Mouse (Mus musculus): ENCODE results near the gene 4930470P17Rik.
A peak's percentile ranks its signal among the peaks of the same experiment; 100 is the strongest.
"Not testable (repeated sequence)": the region's sequence is repeated elsewhere in the genome, so short reads cannot be mapped to it uniquely, and the experiment has no call there.

The 4930470P17Rik gene

GRCm38 (mm10) chr2:170601917-170602316 lies at the start of gene 4930470P17Rik:
Gene 4930470P17Rik (minus strand): TSS chr2:170602017.
- no peak for DNase-seq

- no peak for DNase-seq
Observed at GRCm38 (mm10) chr2:170651483-170651882, 49.7 kb upstream of the 4930470P17Rik start.

GRCm38 (mm10) chr2:170648542-170648941 lies 46.7 kb upstream of the 4930470P17Rik start:
- no peak for DNase-seq

GRCm38 (mm10) chr2:170646201-170646600 lies 44.4 kb upstream of the 4930470P17Rik start:
- no peak for DNase-seq

GRCm38 (mm10) chr2:170642338-170642806 lies 40.6 kb upstream of the 4930470P17Rik start:
- no peak for DNase-seq

GRCm38 (mm10) chr2:170640281-170640680 lies 38.5 kb upstream of the 4930470P17Rik start:
- no peak for DNase-seq

GRCm38 (mm10) chr2:170638746-170639145 lies 36.9 kb upstream of the 4930470P17Rik start:
- DNase-seq = no peak

- DNase-seq = no peak
Observed at GRCm38 (mm10) chr2:170632998-170633622, 31.3 kb upstream of the 4930470P17Rik start.

GRCm38 (mm10) chr2:170632386-170632785 lies 30.6 kb upstream of the 4930470P17Rik start:
- no peak for DNase-seq

- DNase-seq = no peak
Observed at GRCm38 (mm10) chr2:170631375-170631774, 29.6 kb upstream of the 4930470P17Rik start.

- DNase-seq = no peak
Observed at GRCm38 (mm10) chr2:170630553-170630952, 28.7 kb upstream of the 4930470P17Rik start.

GRCm38 (mm10) chr2:170627991-170628390 lies 26.2 kb upstream of the 4930470P17Rik start:
- DNase-seq = not testable (repeated sequence)

- DNase-seq = not testable (repeated sequence)
Observed at GRCm38 (mm10) chr2:170624201-170624880, 22.5 kb upstream of the 4930470P17Rik start.

- no peak for DNase-seq
Observed at GRCm38 (mm10) chr2:170622985-170623384, 21.2 kb upstream of the 4930470P17Rik start.

- DNase-seq = no peak
Observed at GRCm38 (mm10) chr2:170618862-170619492, 17.2 kb upstream of the 4930470P17Rik start.

GRCm38 (mm10) chr2:170611794-170612193 lies 10.0 kb upstream of the 4930470P17Rik start:
- not testable (repeated sequence) for DNase-seq

GRCm38 (mm10) chr2:170601171-170601570 lies 646 bp downstream of the 4930470P17Rik start:
- DNase-seq = no peak

- DNase-seq = no peak
Observed at GRCm38 (mm10) chr2:170597586-170597985, 4.2 kb downstream of the 4930470P17Rik start.

- peak; percentile 57 for DNase-seq
Observed at GRCm38 (mm10) chr2:170596726-170597125, 5.1 kb downstream of the 4930470P17Rik start.

- no peak for DNase-seq
Observed at GRCm38 (mm10) chr2:170592161-170592560, 9.7 kb downstream of the 4930470P17Rik start.

- DNase-seq = no peak
Observed at GRCm38 (mm10) chr2:170588369-170588900, 13.4 kb downstream of the 4930470P17Rik start.

GRCm38 (mm10) chr2:170584678-170585077 lies 17.1 kb downstream of the 4930470P17Rik start:
- DNase-seq = no peak

GRCm38 (mm10) chr2:170579551-170579950 lies 22.3 kb downstream of the 4930470P17Rik start:
- DNase-seq = no peak

Measured in thymus, postnatal 4 days (tissue).